Mouse (Mus musculus): Measurements from ENCODE around the gene Piezo1. TPM values are rescaled to one million over a fixed set of nuclear protein-coding genes. Genes with fewer than 3 reads are reported as not detected.

The Piezo1 gene
- total and polyA plus RNA-seq, 2 experiments from 2014 or later, result 10.1 to 92.7 TPM

DNA sequence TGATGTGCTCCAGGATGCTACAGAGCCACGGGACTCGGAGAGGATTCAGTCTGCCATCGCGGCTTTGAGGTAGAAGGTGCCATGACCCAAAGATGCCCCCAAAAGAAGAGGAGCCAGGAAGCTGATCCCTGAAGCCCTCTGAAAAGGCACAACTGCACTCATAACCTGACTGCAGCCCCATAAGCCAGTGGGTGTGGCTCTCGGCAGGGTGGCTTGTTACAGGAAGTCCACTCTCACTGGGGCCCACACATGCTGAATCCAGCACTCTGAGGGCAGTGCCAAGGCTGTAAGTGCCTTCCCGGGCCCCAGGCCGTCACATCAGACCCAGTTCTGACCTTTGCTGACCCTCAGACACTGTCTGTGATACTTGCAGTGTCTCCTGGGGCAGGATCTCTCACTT lies 38.7 kb downstream of the Piezo1 start:
- H3K9ac ChIP-seq (replicated peaks; ENCODE audit: low read depth, low read length), result no peak overlapping the region
- no peak for TF ChIP-seq EP300 (IDR thresholded peaks at IDR 0.05; ENCODE audit: low read depth)
- no peak for TF ChIP-seq CTCF (IDR thresholded peaks at IDR 0.05; ENCODE audit: low read depth)
- ATAC-seq (ENCODE audit: insufficient read depth, low read depth), result no peak

DNA sequence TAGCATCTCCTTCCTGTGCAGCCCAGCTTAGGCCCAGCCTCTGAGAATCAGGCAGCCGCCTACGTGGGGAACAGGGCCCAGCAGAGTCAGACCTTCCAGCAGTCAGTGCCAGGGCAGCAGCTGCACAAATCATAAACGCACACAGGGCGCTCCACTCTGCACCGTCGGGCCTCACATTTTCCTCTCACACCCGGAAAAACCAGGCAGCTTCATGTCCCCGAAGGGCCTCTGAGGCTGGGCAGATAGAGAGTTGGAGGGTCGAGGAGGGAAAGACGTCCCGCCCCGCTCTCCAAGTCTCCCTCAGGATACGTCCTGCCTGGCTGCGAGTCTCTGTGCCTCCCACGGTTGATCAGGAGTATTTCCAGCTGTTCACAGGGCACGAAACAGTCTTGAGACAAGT lies 39.6 kb downstream of the Piezo1 start:
- H3K9me3 ChIP-seq (replicated peaks; ENCODE audit: control insufficient read depth, low read length), result no peaks in the 10 kb centered on the region

More for the DNA sequence above, 38.7 kb downstream of the Piezo1 start:
- 66% methylated on average over 7 of the region's 7 CpGs for WGBS
- no peak overlapping the region for H3K4me3 ChIP-seq (ENCODE audit: low read depth, low read length)
- no peaks in the 10 kb centered on the region for H3K36me3 ChIP-seq (replicated peaks; ENCODE audit: control insufficient read depth, insufficient read depth, low read length)
- no peak for DNase-seq (ENCODE audit: low spot score)
- H3K27me3 ChIP-seq (ENCODE audit: control insufficient read depth, insufficient read depth, low read length), result no peaks in the 10 kb centered on the region
- H3K27ac ChIP-seq (ENCODE audit: low read depth), result peak overlapping the region; percentile 78
- no peak overlapping the region for H3K4me2 ChIP-seq (ENCODE audit: low read depth, low read length)
- H3K4me1 ChIP-seq (ENCODE audit: control insufficient read depth, insufficient read depth), result peaks cover 3% of the 10 kb centered on the region; the same call in 1 of the 2 replicates
- no peaks in the 10 kb centered on the region for H3K9me3 ChIP-seq (replicated peaks; ENCODE audit: control insufficient read depth, low read length)

GRCm38 (mm10) chr8:122500856-122501255 lies 50.3 kb downstream of the Piezo1 start:
- H3K27ac ChIP-seq (ENCODE audit: low read depth), result no peak overlapping the region
- WGBS, result 35% methylated on average over 10 of the region's 10 CpGs
- H3K9me3 ChIP-seq (replicated peaks; ENCODE audit: control insufficient read depth, low read length), result no peaks in the 10 kb centered on the region
- no peak overlapping the region for H3K9ac ChIP-seq (replicated peaks; ENCODE audit: low read depth, low read length)
- DNase-seq (ENCODE audit: low spot score) (peak; percentile 82), ATAC-seq (ENCODE audit: insufficient read depth, low read depth) (peak; percentile 55)
- no peaks in the 10 kb centered on the region for H3K4me1 ChIP-seq (ENCODE audit: control insufficient read depth, insufficient read depth)
- H3K4me2 ChIP-seq (ENCODE audit: low read depth, low read length), result no peak overlapping the region
- H3K36me3 ChIP-seq (replicated peaks; ENCODE audit: control insufficient read depth, insufficient read depth, low read length), result peaks cover 47% of the 10 kb centered on the region
- TF ChIP-seq EP300 (IDR thresholded peaks at IDR 0.05; ENCODE audit: low read depth), result no peak
- TF ChIP-seq CTCF (IDR thresholded peaks at IDR 0.05; ENCODE audit: low read depth), result peak; percentile 95
- no peaks in the 10 kb centered on the region for H3K27me3 ChIP-seq (ENCODE audit: control insufficient read depth, insufficient read depth, low read length)
- no peak overlapping the region for H3K4me3 ChIP-seq (ENCODE audit: low read depth, low read length)

More for the DNA sequence above, 39.6 kb downstream of the Piezo1 start:
- Histone ChIP-seq H3K4me2 (ENCODE audit: low read depth, low read length) (no peak overlapping the region), H3K36me3 (replicated peaks; ENCODE audit: control insufficient read depth, insufficient read depth, low read length) (0 out of 2 replicates have a peak, but pooled peaks cover 2% of the 10 kb centered on the region), H3K9ac (replicated peaks; ENCODE audit: low read depth, low read length) (no peak overlapping the region), H3K27me3 (ENCODE audit: control insufficient read depth, insufficient read depth, low read length) (no peaks in the 10 kb centered on the region), H3K4me3 (ENCODE audit: low read depth, low read length) (no peak overlapping the region), H3K27ac (ENCODE audit: low read depth) (peak overlapping the region; percentile 78), H3K4me1 (ENCODE audit: control insufficient read depth, insufficient read depth) (peaks cover 3% of the 10 kb centered on the region; the same call in 1 of the 2 replicates)
- TF ChIP-seq EP300 (IDR thresholded peaks at IDR 0.05; ENCODE audit: low read depth) (no peak), CTCF (IDR thresholded peaks at IDR 0.05; ENCODE audit: low read depth) (no peak)
- ATAC-seq (ENCODE audit: insufficient read depth, low read depth), result peak; percentile 65
- 46% methylated on average over 16 of the region's 16 CpGs for WGBS
- DNase-seq (ENCODE audit: low spot score), result no peak

DNA sequence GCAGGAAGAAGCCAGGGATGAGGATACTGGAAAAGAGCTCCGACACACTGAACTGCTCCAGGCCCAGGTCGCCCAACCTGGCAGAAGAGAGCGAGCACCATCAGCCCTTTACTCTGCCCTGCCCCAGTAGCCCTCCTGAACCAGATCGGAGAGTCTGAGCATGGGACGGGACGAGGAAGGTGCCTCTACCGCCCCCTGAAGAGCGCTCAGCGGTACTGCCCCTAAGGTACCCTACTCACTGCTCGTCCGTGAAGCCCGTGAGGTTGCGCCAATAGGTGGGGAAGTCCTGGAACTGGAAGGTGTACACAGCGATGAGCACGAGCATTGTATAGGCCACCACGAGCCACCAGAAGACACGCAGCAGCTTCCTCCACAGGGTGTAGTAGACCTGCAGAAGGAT lies 53.2 kb downstream of the Piezo1 start:
- H3K27ac ChIP-seq (ENCODE audit: low read depth), result no peak overlapping the region
- no peak overlapping the region for H3K4me3 ChIP-seq (ENCODE audit: low read depth, low read length)
- H3K36me3 ChIP-seq (replicated peaks; ENCODE audit: control insufficient read depth, insufficient read depth, low read length), result peaks cover 70% of the 10 kb centered on the region
- ATAC-seq (ENCODE audit: insufficient read depth, low read depth), result no peak
- H3K27me3 ChIP-seq (ENCODE audit: control insufficient read depth, insufficient read depth, low read length), result no peaks in the 10 kb centered on the region
- TF ChIP-seq CTCF (IDR thresholded peaks at IDR 0.05; ENCODE audit: low read depth) (peak; percentile 12; the same call in 1 of the 2 replicates), EP300 (IDR thresholded peaks at IDR 0.05; ENCODE audit: low read depth) (no peak)
- no peaks in the 10 kb centered on the region for H3K4me1 ChIP-seq (ENCODE audit: control insufficient read depth, insufficient read depth)
- no peaks in the 10 kb centered on the region for H3K9me3 ChIP-seq (replicated peaks; ENCODE audit: control insufficient read depth, low read length)
- H3K9ac ChIP-seq (replicated peaks; ENCODE audit: low read depth, low read length), result no peak overlapping the region
- DNase-seq (ENCODE audit: low spot score), result no peak
- WGBS, result 74% methylated on average over 17 of the region's 17 CpGs
- H3K4me2 ChIP-seq (ENCODE audit: low read depth, low read length), result no peak overlapping the region

DNA sequence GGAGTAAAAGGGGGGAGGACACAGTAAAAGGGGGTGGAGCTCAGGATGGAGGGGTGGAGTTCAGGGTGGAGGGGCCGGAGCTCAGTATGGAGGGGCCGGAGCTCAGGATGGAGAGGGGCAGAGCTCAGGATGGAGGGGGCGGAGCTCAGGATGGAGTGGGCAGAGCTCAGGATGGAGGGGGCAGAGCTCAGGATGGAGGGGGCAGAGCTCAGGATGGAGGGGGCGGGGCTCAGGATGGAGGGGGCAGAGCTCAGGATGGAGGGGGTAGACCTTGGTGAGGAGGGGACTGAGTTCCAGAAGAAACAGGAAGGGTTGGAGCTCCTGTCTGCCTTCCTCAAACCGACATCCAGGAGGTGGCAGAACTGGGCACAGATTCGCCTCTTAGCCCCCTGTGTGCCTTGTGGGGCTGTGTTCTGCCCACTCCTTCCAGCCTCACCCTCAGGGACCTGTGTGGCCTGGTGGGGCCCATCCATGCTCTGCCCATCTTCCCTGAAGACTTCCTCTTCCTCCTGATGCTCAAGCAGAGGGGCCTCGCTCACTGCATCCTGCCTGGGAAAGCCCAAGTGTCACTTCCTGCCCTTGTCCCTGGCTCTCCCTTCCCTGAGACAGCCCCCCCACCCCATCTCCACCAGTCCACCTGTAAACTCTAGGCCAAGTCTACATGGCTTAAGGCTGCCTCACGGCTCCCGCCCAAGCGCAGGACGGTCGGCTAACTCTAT lies 54.0 kb downstream of the Piezo1 start:
- TF ChIP-seq EP300 (IDR thresholded peaks at IDR 0.05; ENCODE audit: low read depth) (no peak), CTCF (IDR thresholded peaks at IDR 0.05; ENCODE audit: low read depth) (no peak)
- ATAC-seq (ENCODE audit: insufficient read depth, low read depth), result peak; percentile 21
- no peaks in the 10 kb centered on the region for H3K27me3 ChIP-seq (ENCODE audit: control insufficient read depth, insufficient read depth, low read length)
- WGBS, result 76% methylated on average over 12 of the region's 12 CpGs
- H3K4me3 ChIP-seq (ENCODE audit: low read depth, low read length), result no peak overlapping the region
- no peaks in the 10 kb centered on the region for H3K9me3 ChIP-seq (replicated peaks; ENCODE audit: control insufficient read depth, low read length)
- H3K4me1 ChIP-seq (ENCODE audit: control insufficient read depth, insufficient read depth), result no peaks in the 10 kb centered on the region
- peak overlapping the region; percentile 25; the same call in 1 of the 2 replicates for H3K27ac ChIP-seq (ENCODE audit: low read depth)
- H3K36me3 ChIP-seq (replicated peaks; ENCODE audit: control insufficient read depth, insufficient read depth, low read length), result peaks cover 74% of the 10 kb centered on the region
- no peak overlapping the region for H3K4me2 ChIP-seq (ENCODE audit: low read depth, low read length)
- DNase-seq (ENCODE audit: low spot score), result no peak
- no peak overlapping the region for H3K9ac ChIP-seq (replicated peaks; ENCODE audit: low read depth, low read length)
